Mouse (Mus musculus): ENCODE results near the gene Spaca7. TPM values are rescaled to one million over a fixed set of nuclear protein-coding genes. Genes with fewer than 3 reads are reported as not detected.
"Not testable (repeated sequence)": the region's sequence is repeated elsewhere in the genome, so short reads cannot be mapped to it uniquely, and the experiment has no call there.

Spaca7 gene
- total RNA-seq (2022), result not detected

DNA sequence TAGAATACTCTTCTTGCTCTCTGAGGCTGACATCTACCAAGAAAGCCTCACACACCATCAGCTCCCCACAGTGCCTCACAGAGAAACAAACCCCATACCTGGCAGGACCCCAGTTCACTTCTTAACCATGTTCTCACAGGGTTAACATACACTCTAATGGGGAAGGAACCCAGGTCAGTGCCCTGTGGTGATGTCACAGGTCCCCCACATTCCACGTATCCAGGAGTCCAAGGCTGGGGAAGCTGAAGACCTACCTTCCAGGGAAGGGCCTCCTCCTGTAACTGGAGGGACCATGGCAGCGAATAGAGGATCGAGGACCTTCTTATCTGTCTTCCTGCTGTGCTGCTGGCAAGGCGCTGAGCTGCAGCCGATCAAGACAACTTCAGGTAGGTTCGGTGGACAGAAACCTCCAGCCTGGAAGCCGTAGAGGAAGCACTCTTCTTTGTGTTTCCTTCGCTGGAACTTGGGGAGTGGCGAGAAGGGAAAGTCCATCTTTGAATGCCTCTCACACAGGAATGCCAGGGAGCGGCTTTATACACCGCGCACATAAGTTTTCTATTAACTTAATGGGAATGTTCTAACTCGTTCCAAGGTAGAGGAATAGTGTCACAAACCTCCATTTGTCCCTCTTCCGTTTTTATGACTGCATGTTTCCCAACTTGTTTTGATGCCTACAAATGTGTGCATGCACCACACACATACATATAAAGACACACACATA is at the start of gene Spaca7:
Spaca7 (plus strand) TSS at position 216 of the 721 bp plus-strand sequence.
- DNase-seq (ENCODE audit: low spot score), result no peak

DNA sequence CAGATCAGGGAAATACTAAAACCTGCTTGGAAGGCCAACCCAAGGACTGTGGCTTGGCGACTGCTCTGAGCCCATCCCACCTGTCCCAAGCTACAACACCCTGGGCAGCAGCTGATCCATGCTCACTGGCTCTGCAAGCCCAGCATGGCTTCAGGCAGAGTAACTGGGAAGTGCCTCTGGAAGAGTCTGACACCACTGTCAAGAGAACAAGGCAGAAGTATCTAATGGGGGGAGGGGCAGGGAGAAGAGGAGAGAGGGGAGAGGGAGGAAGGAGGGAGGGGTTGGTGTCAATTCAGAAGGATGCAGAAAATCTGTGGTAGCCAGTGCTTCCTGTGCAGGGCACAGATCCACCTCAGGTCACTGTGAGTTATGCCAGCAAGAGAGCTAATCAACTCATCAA is 48.5 kb upstream of the Spaca7 start:
- DNase-seq (ENCODE audit: low spot score), result no peak

DNA sequence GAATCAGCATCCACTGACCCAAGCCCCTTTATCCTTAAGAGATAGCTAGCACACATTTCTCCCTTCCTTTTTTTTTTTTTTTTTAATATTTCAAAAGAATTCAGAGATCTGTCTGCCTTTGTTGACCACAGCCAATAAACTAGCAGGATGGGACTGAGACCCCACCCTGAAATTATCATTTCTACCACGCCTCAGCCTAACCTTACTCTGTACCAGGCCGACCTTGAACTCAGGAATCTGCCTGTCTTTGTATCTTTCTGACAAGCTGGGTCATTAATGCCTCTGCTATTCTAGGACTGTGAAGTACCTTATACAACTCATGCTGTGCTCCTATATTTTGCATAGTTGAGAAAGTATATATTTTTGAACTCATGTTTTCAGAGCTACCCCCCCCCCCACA is 44.2 kb upstream of the Spaca7 start:
- no peak for DNase-seq (ENCODE audit: low spot score)

DNA sequence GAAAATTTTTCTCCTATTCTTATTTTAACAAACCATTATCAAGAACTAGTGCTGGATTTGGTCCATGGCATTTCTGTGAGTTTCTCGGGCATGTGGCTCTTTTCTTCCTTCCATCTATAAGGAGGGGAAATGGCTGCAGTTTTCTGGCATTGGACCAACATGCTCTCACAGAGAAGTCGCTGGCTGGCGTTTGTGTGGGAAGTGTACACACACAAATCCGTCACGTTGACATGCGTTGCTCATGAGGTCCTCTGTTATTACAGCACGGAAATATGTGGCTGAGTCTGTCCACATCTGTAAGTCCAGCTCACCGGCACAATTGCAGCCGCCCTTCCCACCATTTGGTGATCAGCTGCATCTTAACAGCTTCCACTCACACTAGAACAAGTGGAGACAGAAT is 37.2 kb upstream of the Spaca7 start:
- no peak for DNase-seq (ENCODE audit: low spot score)

DNA sequence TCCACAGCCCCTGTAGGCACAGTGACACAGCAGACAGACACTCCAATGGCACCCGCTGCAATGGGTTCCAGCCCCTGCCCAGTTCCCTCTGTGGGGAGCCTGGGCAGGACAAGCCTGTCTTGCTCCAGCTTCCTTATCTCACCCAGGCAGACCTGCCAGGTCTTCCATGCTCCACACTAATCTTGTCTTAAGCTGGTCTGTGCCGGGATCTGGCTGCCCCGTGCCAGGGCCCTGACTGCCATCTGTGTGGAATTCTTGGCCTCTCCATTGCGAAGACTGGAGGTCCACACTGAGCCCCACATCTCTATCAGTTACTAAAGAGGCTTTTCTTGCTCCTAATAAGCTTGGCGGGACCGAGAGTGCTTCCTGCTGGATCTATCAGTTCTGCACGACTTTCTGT is 36.5 kb upstream of the Spaca7 start:
- no peak for DNase-seq (ENCODE audit: low spot score)

DNA sequence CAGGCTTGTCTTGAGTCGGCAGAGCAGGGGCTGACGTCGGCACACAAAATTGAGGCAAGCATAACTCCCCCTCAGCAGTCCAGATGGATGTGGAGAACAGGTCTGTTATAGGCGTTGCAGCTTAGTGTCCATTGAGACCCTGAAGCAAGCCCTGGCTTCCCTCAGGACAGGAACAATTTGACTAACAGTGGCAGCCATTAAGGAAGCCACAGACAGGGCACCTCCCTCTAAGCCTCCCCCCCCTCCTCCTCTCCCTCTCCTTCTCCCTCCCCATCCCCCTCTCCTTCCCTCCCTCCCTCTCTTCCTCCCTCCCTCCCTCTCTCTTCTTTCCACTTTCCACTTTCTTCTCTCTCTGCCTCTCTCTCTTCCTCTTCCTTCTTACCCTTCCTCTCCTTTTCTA is 27.6 kb upstream of the Spaca7 start:
- no peak for DNase-seq (ENCODE audit: low spot score)

DNA sequence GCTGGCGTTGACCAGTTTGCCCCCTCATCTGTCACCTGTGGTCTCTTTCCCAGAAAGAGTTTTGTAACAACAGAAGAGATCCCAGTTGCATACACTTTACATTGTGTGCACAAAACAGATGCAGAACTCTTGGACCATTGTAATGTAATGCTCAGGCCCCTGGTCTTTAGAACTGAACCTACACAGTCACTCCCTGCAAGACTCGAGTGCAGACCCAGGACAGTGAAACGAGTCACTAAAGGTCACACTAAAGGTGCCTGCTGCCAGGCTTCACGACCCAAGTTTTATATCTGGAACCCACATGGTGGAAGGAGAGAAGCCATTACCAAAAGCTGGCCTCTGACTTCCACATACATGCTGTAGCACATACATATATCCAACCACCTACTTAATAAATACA is 27.2 kb upstream of the Spaca7 start:
- DNase-seq (ENCODE audit: low spot score), result no peak

DNA sequence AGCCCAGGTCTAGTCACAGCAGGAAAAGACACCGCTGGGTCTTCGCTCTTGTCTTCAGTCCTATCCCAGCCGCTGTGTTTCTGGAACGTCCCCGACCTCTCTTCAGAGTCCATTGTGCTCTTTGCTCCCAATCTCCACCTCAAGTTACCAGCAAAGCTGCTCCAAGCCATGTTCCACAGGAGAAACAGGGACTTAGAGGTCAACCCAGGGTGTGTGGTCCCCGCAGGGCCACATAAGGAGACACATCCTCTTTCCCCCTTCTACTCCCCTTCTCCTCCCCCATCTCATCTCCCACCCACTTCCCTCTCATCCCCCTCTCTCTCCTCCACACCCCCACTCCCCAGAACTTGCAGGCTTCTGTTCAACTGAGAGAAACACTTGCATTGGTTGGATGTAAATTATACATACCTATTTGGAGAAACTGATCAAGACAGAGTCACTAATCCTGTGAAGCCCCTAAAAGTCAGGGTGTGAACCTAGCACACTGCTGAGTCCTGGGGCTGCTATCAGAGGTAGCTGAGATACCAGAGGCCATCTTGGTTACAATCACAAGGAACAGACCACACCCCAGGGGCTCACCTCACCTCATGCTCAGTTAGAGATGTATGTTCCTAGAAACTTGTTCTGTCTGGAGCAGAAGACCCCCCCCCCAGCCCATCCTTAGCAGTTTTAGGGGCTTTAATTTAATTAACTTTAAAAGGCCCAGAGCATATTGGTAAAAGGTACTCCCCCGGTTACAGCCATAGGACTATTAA is 25.2 kb upstream of the Spaca7 start:
- no peak for DNase-seq (ENCODE audit: low spot score)

DNA sequence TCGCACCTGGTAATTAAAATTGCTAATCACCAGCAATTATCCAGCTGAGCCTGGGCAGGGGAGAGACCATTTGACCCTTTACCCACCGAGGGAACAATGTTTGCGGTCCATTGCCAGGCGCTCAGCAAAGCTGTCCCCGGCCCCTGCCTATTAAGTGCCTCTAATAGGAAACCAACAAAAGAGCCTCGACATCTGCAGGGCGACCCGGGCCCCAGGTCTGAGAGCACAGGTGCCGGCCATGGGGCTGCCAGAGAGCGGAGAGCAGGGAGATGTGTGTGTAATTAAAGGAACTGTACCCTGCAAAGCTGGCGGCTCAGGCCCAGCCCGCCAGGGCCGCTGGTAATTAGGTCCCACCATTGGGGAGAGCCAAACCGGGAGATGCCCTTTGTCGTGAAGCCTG is 24.6 kb upstream of the Spaca7 start:
- no peak for DNase-seq (ENCODE audit: low spot score)

DNA sequence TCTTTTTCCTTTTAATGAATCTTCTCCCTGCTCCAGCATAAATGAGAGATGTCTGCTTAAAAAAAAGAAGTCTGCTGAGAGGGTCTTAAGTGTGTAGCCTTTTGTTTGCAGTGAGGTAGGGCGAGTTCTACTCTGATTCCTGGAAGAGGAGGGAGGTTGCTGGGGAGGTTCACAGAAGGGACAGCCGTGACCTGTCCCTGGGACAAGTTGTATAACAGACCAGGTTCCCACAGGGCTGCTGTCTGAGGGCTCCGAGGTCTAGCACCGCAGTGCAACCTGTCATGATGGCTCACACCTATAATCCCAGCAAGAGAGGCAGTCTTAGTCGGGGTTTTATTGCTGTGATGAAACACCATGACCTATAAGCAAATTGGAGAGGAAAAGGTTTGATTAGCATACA is 24.1 kb upstream of the Spaca7 start:
- no peak for DNase-seq (ENCODE audit: low spot score)

DNA sequence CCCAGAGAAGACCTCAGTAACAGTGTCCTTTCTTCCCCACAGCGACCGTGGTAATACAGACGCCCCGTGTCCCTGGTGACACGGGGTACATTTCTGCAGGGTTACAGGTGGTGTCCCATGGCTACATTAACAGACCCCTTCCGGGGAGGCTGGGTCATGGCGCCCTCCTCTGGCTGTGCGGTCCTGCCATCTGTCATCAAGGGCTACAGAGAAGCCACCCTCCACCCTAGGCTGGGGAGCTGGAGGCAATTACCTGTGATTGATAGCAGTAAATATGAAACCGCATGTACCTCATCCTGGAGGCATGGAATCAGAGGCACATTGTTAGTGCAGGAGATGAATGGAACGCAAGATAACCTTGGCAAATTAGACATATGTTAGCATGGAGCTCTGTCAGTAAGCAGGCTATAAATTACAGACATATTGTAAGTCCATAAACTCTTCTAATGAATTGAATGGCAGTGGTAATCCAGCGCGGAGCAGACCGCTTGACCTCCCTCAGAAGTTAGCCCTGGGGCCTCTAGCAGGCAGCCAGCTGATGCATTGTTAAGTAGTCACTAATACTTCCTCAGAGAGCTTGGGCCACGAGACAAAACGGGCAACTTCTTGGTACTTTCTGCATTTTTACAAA is 17.2 kb upstream of the Spaca7 start:
- no peak for DNase-seq (ENCODE audit: low spot score)

DNA sequence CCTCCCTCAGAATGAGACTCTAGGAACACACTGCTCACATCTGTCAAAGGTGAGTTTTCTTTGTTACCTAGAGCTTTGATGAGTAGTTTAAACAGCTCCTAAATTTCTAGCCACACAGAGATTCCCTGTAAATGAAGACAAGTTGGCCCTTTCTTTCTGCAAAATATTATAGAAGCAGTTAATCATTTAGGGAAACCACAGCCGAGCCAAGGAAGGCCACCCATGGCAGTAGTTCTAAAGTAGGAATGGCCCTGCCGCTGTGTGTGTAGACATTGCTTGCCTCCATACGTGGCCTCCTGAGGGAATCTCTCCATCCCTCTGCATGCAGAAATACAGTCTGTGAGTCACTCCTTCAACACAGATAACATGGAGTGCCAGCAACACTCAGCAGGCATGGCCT is 14.0 kb upstream of the Spaca7 start:
- no peak for DNase-seq (ENCODE audit: low spot score)

DNA sequence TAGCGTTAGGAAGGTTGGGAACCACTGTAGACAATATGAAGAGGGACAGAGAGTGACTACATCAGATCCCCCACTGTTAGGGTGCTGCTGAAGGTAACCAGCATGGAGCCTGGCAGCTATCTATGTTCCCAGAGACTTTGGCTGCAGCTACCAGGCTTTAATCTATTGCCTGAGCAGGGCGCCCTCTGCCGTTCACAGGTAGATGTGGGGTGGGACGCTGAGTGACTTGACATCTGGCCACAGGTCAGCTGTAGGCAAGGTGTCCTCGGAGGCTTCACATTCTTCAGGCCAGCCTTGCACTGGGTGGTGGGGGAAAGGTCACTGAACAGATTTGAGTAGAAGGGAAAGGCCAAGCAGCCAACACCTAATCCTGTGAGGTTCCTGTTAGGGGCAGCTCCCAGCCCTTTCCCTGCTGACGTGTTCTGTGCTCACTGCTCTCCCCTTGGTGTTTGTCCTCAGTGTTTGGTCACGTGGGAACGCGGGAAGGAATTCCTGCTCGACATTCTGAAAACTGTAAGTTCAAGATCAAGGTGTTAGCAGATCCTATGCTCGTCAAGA is 11.3 kb upstream of the Spaca7 start:
- peak; percentile 24 for DNase-seq (ENCODE audit: low spot score)

DNA sequence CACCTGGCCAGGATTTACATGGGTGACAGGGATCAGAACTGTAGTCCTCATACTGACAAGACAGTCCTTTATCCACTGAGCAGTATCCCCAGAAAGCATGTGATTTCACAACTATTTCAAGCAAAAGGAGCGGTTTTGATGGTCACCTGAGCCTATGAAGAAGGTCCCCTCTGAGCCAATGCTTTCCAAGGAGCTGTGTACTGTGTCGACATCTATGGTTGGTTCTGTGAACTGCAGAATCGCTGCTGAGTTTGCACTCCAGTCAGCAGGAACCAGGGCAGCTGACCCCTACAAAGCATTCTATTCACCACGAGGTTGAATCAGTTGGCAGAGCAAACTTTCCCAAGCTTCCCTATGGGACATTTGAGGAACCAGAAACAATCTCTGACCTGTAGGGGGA is 8.5 kb upstream of the Spaca7 start:
- DNase-seq (ENCODE audit: low spot score), result no peak

DNA sequence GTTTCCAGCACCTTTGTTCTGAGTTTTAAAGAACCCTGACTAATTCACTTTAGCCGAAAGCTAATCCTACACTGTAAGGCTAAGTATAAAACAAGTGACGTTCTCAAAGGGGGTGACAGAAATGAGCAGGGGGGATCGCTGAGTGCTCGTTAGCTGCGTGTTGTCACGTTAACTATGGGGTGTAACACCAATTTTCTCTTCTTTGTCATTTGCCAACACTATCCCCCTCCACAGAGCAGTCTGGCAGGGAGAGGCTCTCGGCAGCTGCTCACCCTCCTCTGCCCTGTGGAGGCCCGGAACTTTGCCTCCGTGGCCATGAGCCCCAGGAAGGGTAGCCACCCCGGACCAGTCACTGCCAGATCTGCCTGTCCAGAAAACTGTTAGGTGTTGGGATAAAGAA is 7.3 kb upstream of the Spaca7 start:
- no peak for DNase-seq (ENCODE audit: low spot score)

DNA sequence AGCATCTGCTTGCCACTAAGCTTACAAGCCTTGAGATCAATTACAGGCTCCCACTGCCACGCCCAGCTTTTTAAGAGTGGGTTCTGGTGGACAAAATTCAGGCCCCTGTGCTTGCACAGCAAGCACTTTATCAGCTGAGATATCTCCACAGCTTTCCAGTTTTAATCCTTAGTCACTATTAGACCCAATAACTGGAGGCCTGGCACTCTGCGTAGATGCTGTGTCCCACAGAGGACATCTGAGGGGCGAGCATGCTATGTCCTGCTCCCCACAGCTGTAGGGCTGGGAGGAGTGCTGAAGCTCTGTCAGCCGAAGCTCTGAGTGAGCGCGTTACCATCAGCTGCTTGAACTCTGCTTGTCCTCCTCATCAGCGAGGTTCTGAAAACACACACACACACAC is 6.3 kb upstream of the Spaca7 start:
- no peak for DNase-seq (ENCODE audit: low spot score)

DNA sequence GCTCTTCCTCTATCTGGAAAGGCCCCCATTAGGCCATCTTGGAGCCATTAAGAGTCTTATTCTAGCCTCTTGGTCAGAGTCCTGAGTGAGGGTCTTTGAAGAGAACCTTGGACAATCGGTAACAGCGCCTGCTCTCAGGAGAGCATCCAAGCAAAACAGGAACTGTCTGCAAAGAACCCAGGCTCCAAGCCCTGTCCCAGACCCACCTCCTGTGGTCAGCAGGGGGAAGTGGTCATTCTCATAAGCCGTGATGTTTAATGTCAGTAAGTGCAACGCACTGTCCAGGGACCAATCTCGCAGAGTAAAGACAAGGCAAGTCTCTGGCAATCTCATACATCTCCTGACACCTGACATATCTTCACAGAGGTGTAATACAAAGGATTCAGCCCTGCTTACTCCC is 3.2 kb downstream of the Spaca7 start:
- DNase-seq (ENCODE audit: low spot score), result no peak

DNA sequence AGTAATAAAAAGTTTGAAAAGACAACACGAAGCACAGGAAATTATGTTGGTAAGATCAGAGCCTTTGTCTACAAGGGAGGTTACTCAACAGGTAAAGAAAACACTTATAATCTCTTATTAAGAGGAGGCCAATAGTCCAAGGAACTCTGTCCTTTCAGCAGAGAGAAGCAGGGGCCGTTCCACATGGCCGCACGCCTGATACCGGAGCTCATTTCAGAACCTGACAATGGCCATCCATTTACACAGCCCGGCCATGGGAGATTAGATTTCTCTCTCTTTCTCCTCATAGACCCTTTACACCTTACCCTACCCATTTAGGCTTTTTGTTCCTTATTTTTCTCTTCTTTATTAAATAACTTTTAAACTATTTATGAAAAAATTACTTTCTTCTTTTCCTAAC is 3.9 kb downstream of the Spaca7 start:
- no peak for DNase-seq (ENCODE audit: low spot score)

DNA sequence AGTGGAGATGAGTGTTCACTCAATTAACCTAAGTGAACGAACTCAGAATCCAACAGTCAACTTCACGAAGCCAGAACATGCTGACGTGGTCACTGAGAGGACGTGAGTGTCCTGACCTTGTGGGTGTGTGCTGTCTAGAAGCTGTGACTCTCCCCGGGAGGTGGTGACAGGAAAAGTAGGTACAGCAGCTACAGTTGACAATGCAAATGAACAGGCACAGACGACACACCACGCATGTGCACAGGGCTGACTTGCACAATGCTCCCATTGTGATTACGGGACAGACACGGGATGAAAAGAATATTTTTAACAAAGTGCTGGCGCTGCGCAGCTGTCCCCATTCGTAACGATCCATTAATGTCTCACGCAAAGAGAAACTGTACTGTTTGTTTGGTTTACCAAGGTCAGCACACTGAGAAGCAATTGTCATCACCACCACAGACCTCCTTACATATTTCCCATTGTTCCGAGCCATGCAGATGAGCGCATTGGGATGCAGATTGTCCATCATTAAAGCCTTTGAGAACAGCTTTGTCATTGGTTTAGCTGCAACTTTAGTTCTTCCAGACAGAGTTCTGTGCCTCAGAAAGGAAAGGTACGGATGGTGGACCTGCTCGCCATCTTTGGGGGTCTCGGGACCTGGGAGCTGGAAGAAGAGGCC is 6.6 kb downstream of the Spaca7 start:
- not testable (repeated sequence) for DNase-seq (ENCODE audit: low spot score)

DNA sequence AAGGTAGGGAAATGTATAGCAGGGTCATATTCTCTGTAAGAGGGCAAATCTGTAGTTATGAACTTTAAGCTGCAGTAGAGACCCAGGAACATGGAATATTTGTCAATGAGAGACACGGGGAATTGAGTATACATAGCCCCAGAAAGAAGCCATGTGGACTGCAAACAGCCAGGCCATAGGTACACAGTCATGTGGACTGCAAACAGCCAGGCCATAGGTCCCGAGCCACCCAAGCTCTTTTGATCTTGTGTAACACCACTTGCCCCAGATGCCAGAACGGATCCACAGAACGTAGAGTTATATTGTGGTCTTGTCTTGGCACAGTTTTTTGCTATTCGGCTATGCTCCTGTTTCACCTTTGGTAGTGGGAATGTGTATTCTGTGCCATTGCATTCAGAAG is 11.0 kb downstream of the Spaca7 start:
- DNase-seq (ENCODE audit: low spot score), result no peak

DNA sequence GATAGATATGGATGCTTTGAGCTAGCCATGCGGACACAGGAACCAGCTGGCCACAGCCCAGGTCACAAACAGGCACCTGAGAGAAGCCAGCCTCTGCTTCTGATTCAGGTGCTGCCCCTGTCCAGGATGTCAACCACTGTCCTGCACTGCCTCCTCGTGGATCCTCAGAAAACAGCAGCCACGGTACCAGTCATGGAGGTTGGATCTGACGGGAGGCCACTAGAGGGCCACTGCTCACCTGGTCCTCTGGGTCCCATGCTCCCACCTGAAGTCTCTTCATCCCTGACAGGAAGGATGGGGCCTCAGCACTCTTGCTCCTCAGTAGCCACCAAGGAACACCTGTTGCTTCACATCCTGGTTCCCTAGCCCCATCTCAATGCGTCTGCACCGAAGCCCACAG is 34.4 kb downstream of the Spaca7 start:
- peak; percentile 52 for DNase-seq (ENCODE audit: low spot score)

DNA sequence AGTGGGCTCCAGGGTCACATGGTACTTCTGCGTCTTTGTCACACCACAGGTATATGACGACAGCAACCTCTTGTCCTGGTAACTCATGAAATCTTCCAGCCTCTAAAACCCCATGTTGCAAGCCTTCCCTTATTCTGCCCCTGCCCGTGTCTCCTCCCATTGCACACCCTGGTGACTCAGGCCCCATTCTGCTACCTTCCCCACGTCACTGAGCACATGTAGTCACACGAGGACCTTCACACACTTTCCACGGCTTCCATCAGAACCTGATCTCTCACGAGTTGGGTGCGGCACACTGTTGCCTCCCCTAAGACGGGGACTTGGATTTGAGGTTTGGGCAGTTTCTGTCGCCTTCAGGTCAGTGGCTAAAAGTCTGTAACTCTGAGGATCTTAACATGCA is 36.0 kb downstream of the Spaca7 start:
- DNase-seq (ENCODE audit: low spot score), result no peak
